Mouse (Mus musculus) erythroblast, embryonic 14.5 days (primary cell): Measurements from ENCODE around the gene Padi4.

Experiments used
- GATA1 ChIP-seq: IDR thresholded peaks from 2 replicates; pipeline ENCODE4 v1.6.1; 2012; ENCODE audit warnings: low read length, inconsistent platforms, mixed read lengths
- TAL1 ChIP-seq: IDR thresholded peaks from 3 replicates; pipeline ENCODE4 v1.6.1; 2012; ENCODE audit warnings: low read length, inconsistent platforms, mixed read lengths

DNA sequence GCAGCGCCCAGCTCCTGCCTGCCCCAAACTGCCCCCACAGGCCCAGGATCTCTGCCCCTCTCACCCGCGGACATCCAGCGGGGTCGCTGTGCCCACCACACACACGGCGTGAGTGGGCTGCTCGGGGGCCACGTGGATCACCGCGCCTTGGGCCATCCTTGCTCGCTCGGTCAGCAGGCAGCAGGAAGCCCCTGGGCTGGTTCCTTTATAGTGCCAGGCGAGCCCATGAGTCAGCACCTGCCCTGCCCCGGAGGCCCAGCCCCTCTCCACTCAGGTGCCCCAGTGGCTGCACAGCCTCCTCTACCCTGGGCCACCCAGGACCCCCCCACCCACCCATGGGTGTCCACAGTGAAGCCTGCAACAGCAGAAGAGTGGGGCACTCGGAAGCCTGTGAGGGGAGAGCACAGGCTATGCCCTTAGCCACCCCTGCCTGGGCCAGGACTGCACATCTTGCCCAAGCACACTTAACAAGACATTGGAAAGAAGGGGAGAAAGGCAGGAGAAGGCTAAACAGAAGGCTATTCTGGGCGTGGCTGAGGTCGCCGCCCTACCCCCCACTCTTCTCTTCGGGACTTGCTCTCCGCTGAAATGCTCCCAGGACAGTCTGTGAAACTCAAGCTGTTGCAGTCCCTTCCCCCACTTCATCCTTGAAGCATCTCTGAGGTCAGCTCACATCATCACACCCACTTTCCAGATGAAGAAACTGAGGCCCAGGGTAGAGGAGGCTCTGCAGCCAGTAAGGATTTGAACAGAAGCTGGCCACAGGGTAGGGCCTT lies at the start of gene Padi4:
- TF ChIP-seq GATA1 (no peak), TAL1 (no peak)
